In genomic region chr4:97418616-97419015, GRCm38 (mm10) we compare ENCODE assay signal across 8 mouse cellular contexts.
DNase-seq lines count a peak whose midpoint lies in the region; ATAC-seq and TF ChIP-seq lines count a peak whose summit lies in the region.

No protein-coding gene starts in this region.

- no peaks in the 10 kb centered on the region for H3K9me3 ChIP-seq in limb, embryonic 11.5 days (ENCODE audit: control insufficient read depth, low read length)
- H3K9me3 ChIP-seq in limb, embryonic 10.5 days (replicated peaks) = no peaks in the 10 kb centered on the region
- H3K9me3 ChIP-seq in embryonic facial prominence, embryonic 14.5 days (ENCODE audit: control insufficient read depth, low read length) = no peaks in the 10 kb centered on the region
- no peaks in the 10 kb centered on the region for H3K9me3 ChIP-seq in heart, postnatal 0 days (replicated peaks; ENCODE audit: control insufficient read depth, low read length)
- no peaks in the 10 kb centered on the region for H3K9me3 ChIP-seq in midbrain, embryonic 12.5 days
- H3K9me3 ChIP-seq in stomach, embryonic 14.5 days (ENCODE audit: control insufficient read depth, low read depth, low read length) = no peaks in the 10 kb centered on the region

- no peaks in the 10 kb centered on the region for H3K36me3 ChIP-seq in limb, embryonic 11.5 days (ENCODE audit: control insufficient read depth, insufficient read depth, low read length)
- no peaks in the 10 kb centered on the region for H3K36me3 ChIP-seq in limb, embryonic 10.5 days
- no peaks in the 10 kb centered on the region for H3K36me3 ChIP-seq in embryonic facial prominence, embryonic 14.5 days (ENCODE audit: control insufficient read depth, insufficient read depth, low read length)
- no peaks in the 10 kb centered on the region for H3K36me3 ChIP-seq in heart, postnatal 0 days (replicated peaks; ENCODE audit: control insufficient read depth, insufficient read depth, low read length)
- H3K36me3 ChIP-seq in midbrain, embryonic 12.5 days = no peaks in the 10 kb centered on the region
- H3K36me3 ChIP-seq in stomach, embryonic 14.5 days (ENCODE audit: control insufficient read depth, insufficient read depth, low read length) = no peaks in the 10 kb centered on the region

- TF ChIP-seq EP300 in heart, postnatal 0 days (IDR thresholded peaks at IDR 0.05; ENCODE audit: low read depth) = no peak

- H3K4me2 ChIP-seq in limb, embryonic 11.5 days (ENCODE audit: low read depth, severe bottlenecking) = no peak overlapping the region
- H3K4me2 ChIP-seq in embryonic facial prominence, embryonic 14.5 days (ENCODE audit: low read depth, low read length) = no peak overlapping the region
- no peak overlapping the region for H3K4me2 ChIP-seq in heart, postnatal 0 days (ENCODE audit: low read depth, low read length)
- H3K4me2 ChIP-seq in midbrain, embryonic 12.5 days (replicated peaks) = no peak overlapping the region
- H3K4me2 ChIP-seq in stomach, embryonic 14.5 days (replicated peaks; ENCODE audit: low read depth, low read length) = no peak overlapping the region

- no peak for TF ChIP-seq CTCF in heart, postnatal 0 days (IDR thresholded peaks at IDR 0.05; ENCODE audit: low read depth)

- H3K4me3 ChIP-seq in limb, embryonic 11.5 days (ENCODE audit: low read depth, low read length) = no peak overlapping the region
- no peak overlapping the region for H3K4me3 ChIP-seq in limb, embryonic 10.5 days
- H3K4me3 ChIP-seq in embryonic facial prominence, embryonic 14.5 days (ENCODE audit: low read depth, low read length) = no peak overlapping the region
- no peak overlapping the region for H3K4me3 ChIP-seq in heart, postnatal 0 days (ENCODE audit: low read depth, low read length)
- no peak overlapping the region for H3K4me3 ChIP-seq in midbrain, embryonic 12.5 days
- H3K4me3 ChIP-seq in stomach, embryonic 14.5 days (ENCODE audit: low read depth, low read length) = no peak overlapping the region

- no peak for DNase-seq in limb, embryonic 11.5 days (ENCODE audit: low spot score)
- no peak for DNase-seq in limb, embryonic 10.5 days (ENCODE audit: low spot score)
- DNase-seq in embryonic facial prominence, embryonic 14.5 days (ENCODE audit: low spot score) = peak; percentile 85
- DNase-seq in heart, postnatal 0 days (ENCODE audit: low spot score) = peak; percentile 18
- peak; percentile 7 to 21 for DNase-seq in layer of hippocampus, adult 18-20 months (ENCODE audit: low spot score in 2 of 2)
- DNase-seq in adipocyte (ENCODE audit: low spot score) = no peak

- H3K9ac ChIP-seq in limb, embryonic 11.5 days (ENCODE audit: low read length) = no peak overlapping the region
- no peak overlapping the region for H3K9ac ChIP-seq in embryonic facial prominence, embryonic 14.5 days (ENCODE audit: low read depth, low read length)
- H3K9ac ChIP-seq in heart, postnatal 0 days (replicated peaks; ENCODE audit: low read depth, low read length) = no peak overlapping the region
- no peak overlapping the region for H3K9ac ChIP-seq in midbrain, embryonic 12.5 days (replicated peaks)
- no peak overlapping the region for H3K9ac ChIP-seq in stomach, embryonic 14.5 days (replicated peaks; ENCODE audit: low read depth, low read length)

- H3K4me1 ChIP-seq in limb, embryonic 11.5 days (ENCODE audit: control insufficient read depth, insufficient read depth, low read length) = no peaks in the 10 kb centered on the region
- no peaks in the 10 kb centered on the region for H3K4me1 ChIP-seq in limb, embryonic 10.5 days
- no peaks in the 10 kb centered on the region; the same call in 1 of the 2 replicates for H3K4me1 ChIP-seq in embryonic facial prominence, embryonic 14.5 days (ENCODE audit: control insufficient read depth, insufficient read depth, low read length)
- H3K4me1 ChIP-seq in heart, postnatal 0 days (ENCODE audit: control insufficient read depth, insufficient read depth) = no peaks in the 10 kb centered on the region
- H3K4me1 ChIP-seq in midbrain, embryonic 12.5 days = no peaks in the 10 kb centered on the region
- no peaks in the 10 kb centered on the region for H3K4me1 ChIP-seq in stomach, embryonic 14.5 days (ENCODE audit: control insufficient read depth, insufficient read depth, low read length)

- ATAC-seq in limb, embryonic 11.5 days (ENCODE audit: insufficient number of reproducible peaks, low FRiP score, low TSS enrichment, low read depth) = 0 out of 2 replicates have a peak, but pooled peaks have one; percentile 31
- ATAC-seq in embryonic facial prominence, embryonic 14.5 days (ENCODE audit: low read depth) = peak; percentile 92
- peak; percentile 75 for ATAC-seq in heart, postnatal 0 days (ENCODE audit: insufficient read depth, low read depth)
- peak; percentile 77 for ATAC-seq in midbrain, embryonic 12.5 days (ENCODE audit: low FRiP score, low read depth)
- 0 out of 2 replicates have a peak, but pooled peaks have one; percentile 14 for ATAC-seq in stomach, embryonic 14.5 days (ENCODE audit: insufficient number of reproducible peaks, insufficient read depth, low FRiP score, low read depth)

- no peak overlapping the region for H3K27ac ChIP-seq in limb, embryonic 11.5 days (replicated peaks; ENCODE audit: low read depth, low read length)
- no peak overlapping the region for H3K27ac ChIP-seq in limb, embryonic 10.5 days
- H3K27ac ChIP-seq in embryonic facial prominence, embryonic 14.5 days (replicated peaks; ENCODE audit: low read depth, low read length) = no peak overlapping the region
- no peak overlapping the region for H3K27ac ChIP-seq in heart, postnatal 0 days (ENCODE audit: low read depth)
- no peak overlapping the region for H3K27ac ChIP-seq in midbrain, embryonic 12.5 days (replicated peaks)
- no peak overlapping the region for H3K27ac ChIP-seq in stomach, embryonic 14.5 days (ENCODE audit: low read length)

- 45% methylated on average over 5 of the region's 5 CpGs for WGBS in limb, embryonic 11.5 days
- 55% methylated on average over 5 of the region's 5 CpGs for WGBS in limb, embryonic 10.5 days
- WGBS in embryonic facial prominence, embryonic 14.5 days = 34% methylated on average over 5 of the region's 5 CpGs
- WGBS in heart, postnatal 0 days = 22% methylated on average over 5 of the region's 5 CpGs
- WGBS in midbrain, embryonic 12.5 days = 20% methylated on average over 5 of the region's 5 CpGs
- WGBS in stomach, embryonic 14.5 days = 48% methylated on average over 5 of the region's 5 CpGs

- no peaks in the 10 kb centered on the region for H3K27me3 ChIP-seq in limb, embryonic 11.5 days (ENCODE audit: control insufficient read depth, insufficient read depth, low read length)
- no peaks in the 10 kb centered on the region for H3K27me3 ChIP-seq in limb, embryonic 10.5 days (ENCODE audit: low read depth, poor library complexity, severe bottlenecking)
- no peaks in the 10 kb centered on the region for H3K27me3 ChIP-seq in embryonic facial prominence, embryonic 14.5 days (replicated peaks; ENCODE audit: control insufficient read depth, insufficient read depth, low read length)
- no peaks in the 10 kb centered on the region for H3K27me3 ChIP-seq in heart, postnatal 0 days (ENCODE audit: control insufficient read depth, insufficient read depth, low read length)
- H3K27me3 ChIP-seq in midbrain, embryonic 12.5 days = no peaks in the 10 kb centered on the region
- no peaks in the 10 kb centered on the region for H3K27me3 ChIP-seq in stomach, embryonic 14.5 days (ENCODE audit: control insufficient read depth, insufficient read depth, low read length)

Comparison
In these comparisons a context has a peak if more than half of its experiments do, and no peak if none do; other contexts are left out.
1. ATAC-seq: peak in every context shown above with its lines; median percentile 92 in embryonic facial prominence, embryonic 14.5 days; 77 in midbrain, embryonic 12.5 days; 75 in heart, postnatal 0 days; 31 in limb, embryonic 11.5 days; 14 in stomach, embryonic 14.5 days.
2. DNase-seq: peak in embryonic facial prominence, embryonic 14.5 days (single experiment), heart, postnatal 0 days (single experiment) and layer of hippocampus, adult 18-20 months (2 of 2); none in limb, embryonic 11.5 days (single experiment), limb, embryonic 10.5 days (single experiment) and adipocyte (single experiment).